Mouse (Mus musculus) c-Kit-positive CD71-positive TER-119-positive erythroid progenitor cells, embryonic 14.5 days (primary cell): ENCODE measurements around the gene Ergic1.

Experiments
- DNase-seq: peaks from one replicate; pipeline ENCODE4 v3.0.0-alpha.2; 2013; ENCODE audit warnings: low spot score

The Ergic1 gene

GRCm38 (mm10) chr17:26575786-26576690 lies 14.7 kb downstream of the Ergic1 start:
- DNase-seq: peak; percentile 20

GRCm38 (mm10) chr17:26576833-26577232 lies 15.5 kb downstream of the Ergic1 start:
- no peak for DNase-seq

DNA sequence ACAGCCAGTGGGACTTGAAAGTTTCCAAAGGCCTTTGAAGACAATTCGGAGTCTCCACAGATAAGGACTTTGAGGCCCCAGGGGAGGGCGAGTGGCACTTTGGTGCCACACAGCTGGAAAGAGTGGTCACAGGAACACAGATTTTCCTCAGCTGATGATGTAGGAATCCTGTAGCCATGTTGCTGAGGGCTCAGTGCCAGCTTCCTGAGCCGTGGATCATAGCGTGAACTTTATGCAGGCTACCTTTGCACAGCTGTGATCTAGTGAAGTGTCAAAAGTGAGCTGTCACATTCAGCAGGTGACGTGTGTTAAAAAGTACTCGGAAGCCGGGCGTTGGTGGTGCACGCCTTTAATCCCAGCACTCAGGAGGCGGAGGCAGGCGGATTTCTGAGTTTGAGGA lies 16.0 kb downstream of the Ergic1 start:
- no peak for DNase-seq

DNA sequence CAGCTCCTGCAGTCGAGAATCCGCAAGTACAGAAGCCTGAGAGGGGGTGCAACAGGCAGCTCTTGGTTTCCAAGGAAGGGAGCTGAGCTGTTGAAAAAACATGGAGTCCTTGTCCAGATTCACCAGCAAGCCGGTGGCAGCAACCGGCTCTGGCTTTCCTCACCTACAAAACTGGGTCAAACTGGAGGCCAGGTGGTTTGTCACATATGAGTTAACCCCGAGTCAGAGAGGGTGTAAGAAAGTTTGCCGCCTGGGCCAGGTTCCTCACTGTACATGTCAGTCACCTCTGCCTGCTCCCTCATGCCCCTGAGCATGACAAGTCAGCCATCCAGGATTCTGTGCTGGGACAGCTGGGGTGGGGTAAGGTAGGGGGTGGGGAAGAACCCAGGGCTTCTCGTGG lies 16.9 kb downstream of the Ergic1 start:
- DNase-seq: no peak

GRCm38 (mm10) chr17:26578771-26579170 lies 17.5 kb downstream of the Ergic1 start:
- no peak for DNase-seq

GRCm38 (mm10) chr17:26579396-26579795 lies 18.1 kb downstream of the Ergic1 start:
- DNase-seq: no peak

GRCm38 (mm10) chr17:26580873-26581401 lies 19.6 kb downstream of the Ergic1 start:
- no peak for DNase-seq

DNA sequence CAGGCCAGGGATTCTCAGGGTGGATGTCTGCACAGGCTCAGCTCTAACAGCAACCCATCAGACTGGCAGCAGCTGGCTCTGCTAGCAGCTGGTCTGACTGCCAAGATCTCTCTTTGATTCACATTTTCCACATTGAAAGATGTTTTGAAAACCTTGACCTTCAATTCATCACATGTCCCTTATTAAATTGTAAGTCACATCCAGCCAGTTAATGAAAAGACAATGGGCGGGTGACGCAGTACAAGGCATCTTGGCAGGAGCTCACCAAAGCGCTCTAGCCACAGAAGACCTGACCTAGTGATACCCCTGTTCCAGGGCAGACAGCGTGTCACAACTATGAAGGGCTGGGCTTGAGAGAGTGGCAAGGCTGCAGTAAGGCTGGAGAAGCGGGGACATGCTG lies 21.0 kb downstream of the Ergic1 start:
- DNase-seq: no peak

DNA sequence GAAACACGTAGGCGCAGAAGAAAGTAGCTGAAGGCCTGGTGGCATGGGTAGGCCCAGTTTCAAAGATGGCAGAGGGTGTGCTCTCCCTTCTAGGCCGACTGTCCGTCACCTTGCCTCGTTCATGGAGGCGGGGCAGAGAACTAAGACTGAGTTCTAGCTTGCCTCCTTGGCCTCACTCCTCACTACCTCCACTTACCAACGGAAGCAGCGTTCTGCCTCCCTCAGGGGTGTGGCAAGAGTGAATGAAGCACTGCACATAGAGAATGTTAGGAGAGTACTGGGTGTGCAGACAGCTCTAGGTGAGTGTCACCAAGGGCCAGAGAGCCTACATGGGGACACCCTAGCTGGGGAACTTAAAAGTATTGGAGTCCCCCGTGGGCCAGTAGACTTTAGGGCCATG lies 21.8 kb downstream of the Ergic1 start:
- no peak for DNase-seq

DNA sequence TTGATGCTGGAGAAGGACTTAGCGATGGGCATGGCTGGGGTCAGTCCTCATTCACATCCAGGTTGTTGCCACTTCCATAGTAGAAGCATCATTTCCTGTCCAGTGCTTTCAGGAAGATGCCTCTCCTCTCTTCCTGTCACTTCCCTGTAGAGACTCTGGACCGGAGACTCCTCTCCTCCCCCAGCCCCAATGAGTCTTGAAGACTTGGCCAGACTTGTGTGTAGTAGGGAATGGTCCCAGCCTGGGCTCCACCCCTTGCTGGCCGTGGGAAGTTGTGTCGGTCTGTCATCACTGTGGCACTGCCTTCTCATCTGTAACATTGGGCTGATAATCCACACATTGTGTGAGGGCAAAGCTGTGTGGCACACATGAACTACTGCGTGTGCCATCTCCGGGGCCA lies 22.3 kb downstream of the Ergic1 start:
- no peak for DNase-seq

DNA sequence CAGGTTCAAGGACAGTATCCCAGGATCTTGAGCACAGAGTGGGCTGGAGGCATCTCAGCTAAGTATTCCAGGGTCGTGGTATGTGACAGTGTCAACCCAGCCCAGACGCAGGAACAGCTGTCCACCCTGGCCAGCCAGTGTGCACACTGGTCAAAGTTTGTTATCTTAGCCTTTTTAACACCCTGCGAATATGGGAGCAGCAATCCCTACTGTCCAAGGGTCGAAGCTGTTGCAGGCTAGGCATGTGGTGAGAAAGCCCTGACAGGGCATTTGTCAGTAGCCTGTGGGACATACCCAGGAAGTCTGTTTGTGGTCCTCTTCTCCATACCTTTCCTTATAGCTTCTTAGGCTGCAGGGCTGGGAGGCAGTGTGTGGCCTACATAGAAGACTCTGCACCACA lies 22.8 kb downstream of the Ergic1 start:
- DNase-seq: no peak

GRCm38 (mm10) chr17:26584558-26585136 lies 23.4 kb downstream of the Ergic1 start:
- no peak for DNase-seq

DNA sequence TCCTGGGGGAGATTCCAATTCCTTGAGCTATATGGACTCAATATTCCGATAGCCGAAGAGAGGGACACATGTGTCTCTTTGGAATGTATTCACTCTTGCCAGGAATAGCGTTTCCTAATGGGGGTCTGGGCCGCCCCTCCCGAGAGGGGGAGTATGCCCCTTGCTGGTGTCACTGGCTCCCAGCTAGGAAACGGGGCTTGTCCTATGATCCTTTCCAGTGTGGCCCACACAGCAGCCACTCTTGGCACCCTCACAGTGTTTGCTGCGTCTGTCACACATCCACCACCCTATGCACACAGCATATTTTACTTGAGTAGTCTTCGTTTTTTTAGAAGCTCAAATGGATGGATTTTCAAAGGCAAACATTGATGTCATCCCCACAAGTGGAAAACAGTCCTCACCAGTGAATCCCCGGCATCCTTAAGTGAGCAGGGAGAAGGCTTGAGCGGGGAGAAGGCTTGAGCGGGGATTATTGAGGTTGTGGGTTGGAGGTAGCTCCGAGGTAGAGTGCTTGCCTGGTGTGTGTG lies 26.7 kb downstream of the Ergic1 start:
- no peak for DNase-seq

- no peak for DNase-seq
Measured at GRCm38 (mm10) chr17:26592510-26592909, 31.2 kb downstream of the Ergic1 start.

- DNase-seq: no peak
Measured at GRCm38 (mm10) chr17:26593199-26593598, 31.9 kb downstream of the Ergic1 start.

DNA sequence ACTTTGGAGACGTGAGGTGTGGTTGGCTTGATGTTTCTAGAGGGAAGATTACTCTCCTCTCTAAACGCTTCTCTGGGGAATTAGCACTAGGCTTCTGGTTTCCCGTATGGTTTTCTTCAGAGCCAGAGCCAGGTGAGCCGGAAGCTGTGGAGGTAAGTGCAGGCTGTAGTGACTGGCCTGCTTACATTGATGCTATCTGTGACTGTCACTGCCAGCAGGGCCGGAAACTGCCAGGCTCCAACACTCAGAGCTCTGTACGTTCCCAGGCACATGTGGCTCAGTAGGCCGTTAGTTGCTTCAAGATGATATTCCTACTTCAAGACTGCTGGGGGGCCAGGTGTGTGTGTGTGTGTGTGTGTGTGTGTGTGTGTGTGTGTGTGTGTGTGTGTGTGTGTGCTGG lies 32.9 kb downstream of the Ergic1 start:
- no peak for DNase-seq

DNA sequence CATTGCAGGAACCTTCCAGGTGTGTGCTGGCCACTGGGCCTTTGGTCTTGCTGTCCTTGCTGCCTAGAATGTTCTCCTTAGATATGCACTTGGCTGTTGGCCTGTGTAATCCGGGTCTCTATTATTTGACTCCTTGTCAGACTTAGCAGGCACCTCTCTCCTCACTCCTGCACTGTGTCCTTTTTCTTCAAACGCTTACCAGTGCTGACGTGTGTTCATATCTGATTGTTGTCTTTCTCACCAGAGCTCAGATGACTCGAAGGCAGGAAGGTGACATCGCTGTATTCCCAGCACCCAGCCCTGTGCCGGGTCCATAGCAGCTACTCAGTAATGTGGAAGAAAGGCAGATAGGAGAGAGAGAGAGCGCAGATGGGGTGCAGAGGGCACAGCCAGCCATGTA lies 33.7 kb downstream of the Ergic1 start:
- DNase-seq: no peak

- DNase-seq: no peak
Measured at GRCm38 (mm10) chr17:26595448-26596167, 34.3 kb downstream of the Ergic1 start.

DNA sequence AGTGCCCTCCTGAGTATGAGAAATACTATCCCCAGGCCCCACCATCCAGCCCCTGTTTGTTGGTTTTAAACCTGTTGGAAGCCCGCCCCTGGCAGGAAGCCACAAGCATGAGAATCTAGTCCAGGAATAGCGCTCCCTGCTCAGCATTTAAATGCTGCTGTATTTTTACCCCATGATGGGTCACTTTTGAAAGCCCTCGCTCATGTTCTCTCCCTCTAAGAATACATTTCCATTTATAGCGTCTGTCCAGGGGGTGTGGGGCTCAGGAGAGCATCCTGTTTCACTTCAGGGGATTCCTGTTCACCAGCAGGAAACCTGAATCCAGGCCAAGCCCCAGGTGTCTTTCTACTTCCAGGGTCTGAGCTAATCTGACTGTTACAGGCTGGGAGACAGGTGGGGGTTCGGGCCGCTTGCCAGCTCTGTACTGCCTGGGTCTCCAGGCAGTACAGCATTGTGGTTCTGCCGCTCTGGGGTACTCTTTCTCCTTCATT lies 34.9 kb downstream of the Ergic1 start:
- no peak for DNase-seq

DNA sequence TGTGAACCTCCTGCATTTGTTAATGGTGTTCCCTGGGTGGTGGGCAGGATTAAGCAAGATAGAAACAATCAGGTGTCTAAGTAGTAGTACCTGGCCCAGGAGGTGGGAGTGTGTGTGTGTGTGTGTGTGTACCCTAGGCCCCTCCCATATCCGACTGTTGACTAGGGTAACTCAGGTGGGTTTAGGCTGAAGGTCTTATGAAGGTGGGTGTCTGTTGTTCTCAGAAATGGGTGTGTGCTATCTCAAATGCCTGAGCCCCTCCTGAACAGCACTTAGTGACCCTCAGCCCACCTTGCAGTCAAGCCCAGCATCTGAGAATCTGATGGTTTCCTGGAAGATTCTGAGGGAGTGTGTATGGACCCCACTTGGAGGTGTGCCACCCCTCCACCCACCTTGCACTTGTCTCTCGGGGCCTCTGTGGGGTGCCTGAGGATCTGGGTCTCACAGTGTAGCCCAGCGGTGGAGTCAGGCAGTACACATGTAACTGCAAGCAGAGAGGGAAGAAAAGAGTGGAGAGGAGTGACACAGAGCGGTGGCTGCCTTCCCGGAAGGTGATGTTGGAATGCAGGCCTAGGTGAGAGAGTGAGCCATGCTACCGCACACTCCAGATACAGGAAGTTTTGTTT lies 35.7 kb downstream of the Ergic1 start:
- DNase-seq: no peak

DNA sequence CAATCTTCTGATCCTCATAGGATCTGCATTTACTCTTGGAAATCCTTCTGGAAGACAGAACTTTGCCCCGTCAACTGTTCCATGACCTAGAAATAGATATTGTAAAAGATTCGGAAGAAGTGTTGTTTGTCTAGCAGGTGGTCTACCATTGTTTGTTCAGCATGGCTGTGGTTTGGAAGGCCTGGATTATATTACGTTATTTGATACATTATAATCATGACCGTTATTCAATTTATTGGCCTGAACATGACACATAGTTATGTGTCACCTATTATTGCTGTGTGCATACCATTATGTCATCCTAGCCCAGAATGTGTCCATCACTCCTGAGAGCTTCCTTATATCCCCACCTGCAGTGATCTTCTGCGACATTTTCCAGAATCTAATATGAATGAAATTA lies 37.6 kb downstream of the Ergic1 start:
- no peak for DNase-seq

DNA sequence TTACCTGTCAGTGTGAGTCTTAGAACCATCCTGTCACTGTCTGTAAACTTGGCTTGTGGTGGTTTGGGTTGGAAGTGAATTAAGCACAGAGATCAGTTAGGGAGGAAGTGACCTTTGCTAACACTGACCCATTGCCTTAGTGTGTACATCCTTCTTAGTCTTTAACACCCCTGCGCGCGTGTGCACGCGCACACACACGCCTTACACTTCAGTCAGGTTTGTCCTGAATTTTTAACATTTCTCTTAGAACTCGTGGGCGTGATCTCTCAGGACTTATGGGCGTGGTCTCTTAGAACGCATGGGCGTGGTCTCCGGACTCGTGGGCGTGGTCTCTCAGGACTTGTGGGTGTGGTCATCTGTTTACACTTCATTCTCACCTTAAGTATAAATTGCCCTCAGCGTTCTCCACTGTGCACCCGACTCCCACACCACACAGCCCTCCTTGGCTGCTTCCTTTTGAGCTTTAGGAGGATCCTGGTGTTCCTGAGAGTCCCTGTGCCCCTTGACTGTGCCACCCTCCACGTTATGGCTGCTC lies 39.7 kb downstream of the Ergic1 start:
- peak; percentile 87 for DNase-seq
